Mouse (Mus musculus) cerebellum, adult 2 months (tissue): ENCODE measurements around the gene Tdgf1. TPM values are rescaled to one million over a fixed set of nuclear protein-coding genes. Genes with fewer than 3 reads are reported as not detected.

Source experiments
- DNase-seq, 2 experiments: peaks; one replicate each; pipeline ENCODE4 v3.0.0; 2021
- H3K27ac ChIP-seq: fragments of 200-500 bp; 2 replicates; pipeline ENCODE4 v1.5.1; 2012; ENCODE audit warnings: low read length, control low read depth, inconsistent platforms; ENCODE audit not compliant: insufficient read depth
- H3K27me3 ChIP-seq: fragments of 200-500 bp; 2 replicates; pipeline ENCODE4 v1.6.1; 2012; ENCODE audit warnings: inconsistent platforms, mild to moderate bottlenecking, low read length, moderate library complexity; ENCODE audit not compliant: control insufficient read depth, insufficient read depth
- H3K4me1 ChIP-seq: fragments of 200-500 bp; 2 replicates; pipeline ENCODE4 v1.6.1; 2011; ENCODE audit warnings: low read length; ENCODE audit not compliant: control insufficient read depth, insufficient read depth
- H3K4me3 ChIP-seq: fragments of 200-500 bp; replicated peaks from 2 replicates; pipeline ENCODE3; 2011; ENCODE audit warnings: mild to moderate bottlenecking, low read depth, low read length, control low read depth; ENCODE audit not compliant: insufficient read depth
- CTCF ChIP-seq: fragments of 200-500 bp; IDR thresholded peaks from 2 replicates; pipeline ENCODE4 v1.5.1; 2011; ENCODE audit warnings: low read depth, mild to moderate bottlenecking, control low read depth, low read length, moderate library complexity, borderline replicate concordance; ENCODE audit not compliant: insufficient read depth
- POLR2A ChIP-seq: fragments of 200-500 bp; IDR thresholded peaks from 2 replicates; pipeline ENCODE4 v1.6.1; 2011; ENCODE audit warnings: low read length, control low read depth, borderline replicate concordance; ENCODE audit not compliant: insufficient read depth
- WGBS: fragments of 180-500 bp; shearing (Covaris S2); methylation state at CpG from one replicate; pipeline ENCODE4 v1.1.7; 2018; 5-methylcytosine and 5-hydroxymethylcytosine counted together
- polyA plus RNA-seq: library from polyadenylated mRNA; depleted of rRNA; stranded (reverse); fragments of >200 nt; gene quantifications from 2 replicates; pipeline ENCODE4 v1.2.3, GENCODE M21; 2012

Gene Tdgf1
- polyA plus RNA-seq, 1 experiment: 7.2 TPM

GRCm38 (mm10) chr9:110985541-110985940, 39.6 kb upstream of the Tdgf1 start:
- DNase-seq: no peak
- 94% methylated on average over 5 of the region's 5 CpGs for WGBS
- Histone ChIP-seq H3K27me3 (no peaks in the 10 kb centered on the region), H3K4me3 (no peak overlapping the region), H3K27ac (no peak overlapping the region), H3K4me1 (no peaks in the 10 kb centered on the region)
- TF ChIP-seq CTCF (no peak), POLR2A (no peak)

- no peaks in the 10 kb centered on the region for H3K4me1 ChIP-seq
- H3K4me3 ChIP-seq: no peak overlapping the region
- WGBS: 88% methylated on average over 9 of the region's 9 CpGs
- H3K27me3 ChIP-seq: no peaks in the 10 kb centered on the region
- no peak overlapping the region for H3K27ac ChIP-seq
- no peak for DNase-seq
- TF ChIP-seq CTCF: no peak
- no peak for TF ChIP-seq POLR2A
These were observed 38.1 kb upstream of the Tdgf1 start for GRCm38 (mm10) chr9:110984096-110984495.

- TF ChIP-seq POLR2A: no peak
- TF ChIP-seq CTCF: no peak
- no peak overlapping the region for H3K27ac ChIP-seq
- WGBS: 48% methylated on average over 4 of the region's 4 CpGs
- H3K4me3 ChIP-seq: no peak overlapping the region
- H3K4me1 ChIP-seq: no peaks in the 10 kb centered on the region
- DNase-seq: no peak
- H3K27me3 ChIP-seq: no peaks in the 10 kb centered on the region
These were observed 36.4 kb upstream of the Tdgf1 start for GRCm38 (mm10) chr9:110982351-110982750.

- H3K4me3 ChIP-seq: no peak overlapping the region
- DNase-seq: no peak
- TF ChIP-seq POLR2A (no peak), CTCF (no peak)
- H3K4me1 ChIP-seq: no peaks in the 10 kb centered on the region
- H3K27ac ChIP-seq: no peak overlapping the region
- H3K27me3 ChIP-seq: no peaks in the 10 kb centered on the region
- WGBS: 92% methylated on average over 11 of the region's 11 CpGs
These were observed 33.5 kb upstream of the Tdgf1 start for GRCm38 (mm10) chr9:110979411-110979810.

GRCm38 (mm10) chr9:110965910-110966231, 19.9 kb upstream of the Tdgf1 start:
- Histone ChIP-seq H3K4me1 (no peaks in the 10 kb centered on the region), H3K27me3 (no peaks in the 10 kb centered on the region), H3K4me3 (no peak overlapping the region), H3K27ac (no peak overlapping the region)
- 72% methylated on average over 2 of the region's 2 CpGs for WGBS
- TF ChIP-seq CTCF (no peak), POLR2A (no peak)
- DNase-seq: no peak

GRCm38 (mm10) chr9:110965062-110965909, 19.3 kb upstream of the Tdgf1 start:
- no peak for TF ChIP-seq CTCF
- no peak for TF ChIP-seq POLR2A
- Histone ChIP-seq H3K27me3 (no peaks in the 10 kb centered on the region), H3K4me1 (no peaks in the 10 kb centered on the region), H3K27ac (no peak overlapping the region), H3K4me3 (no peak overlapping the region)
- WGBS: 91% methylated on average over 22 of the region's 22 CpGs
- DNase-seq: no peak

- no peaks in the 10 kb centered on the region for H3K4me1 ChIP-seq
- H3K4me3 ChIP-seq: no peak overlapping the region
- no peak overlapping the region for H3K27ac ChIP-seq
- no peak for DNase-seq
- no peaks in the 10 kb centered on the region for H3K27me3 ChIP-seq
- TF ChIP-seq POLR2A (no peak), CTCF (no peak)
- WGBS: 67% methylated on average over 8 of the region's 8 CpGs
These were observed 17.7 kb upstream of the Tdgf1 start for GRCm38 (mm10) chr9:110963566-110964115.

GRCm38 (mm10) chr9:110961386-110961785, 15.4 kb upstream of the Tdgf1 start:
- H3K4me3 ChIP-seq: no peak overlapping the region
- no peak for TF ChIP-seq POLR2A
- no peak for TF ChIP-seq CTCF
- no peaks in the 10 kb centered on the region for H3K4me1 ChIP-seq
- DNase-seq: no peak
- no peak overlapping the region for H3K27ac ChIP-seq
- 98% methylated on average over 8 of the region's 8 CpGs for WGBS
- no peaks in the 10 kb centered on the region for H3K27me3 ChIP-seq
